Mouse (Mus musculus) CH12.LX (cell line): ENCODE results near the gene Zfp541. TPM values are rescaled to one million over a fixed set of nuclear protein-coding genes. Genes with fewer than 3 reads are reported as not detected.

Source experiments
- DNase-seq: peaks from one replicate; pipeline ENCODE4 v3.0.0-alpha.2; 2013; ENCODE audit errors: extremely low read depth
- H3K27ac ChIP-seq: 2 replicates; pipeline ENCODE4 v1.5.1; 2012; ENCODE audit warnings: low read depth, mild to moderate bottlenecking, control low read depth, moderate library complexity; ENCODE audit not compliant: insufficient read depth
- H3K27me3 ChIP-seq: replicated peaks from 2 replicates; pipeline ENCODE3; 2012; ENCODE audit warnings: inconsistent platforms
- H3K36me3 ChIP-seq, 2 experiments: replicated peaks in 1 of 2; 2 replicates each; pipeline versions ENCODE3 to v1.6.1; 2012; ENCODE audit warnings: inconsistent platforms in 1 of 2, low read length in 1 of 2, mild to moderate bottlenecking in 1 of 2, mixed read lengths in 1 of 2, moderate library complexity in 1 of 2; ENCODE audit not compliant: control insufficient read depth in 1 of 2, insufficient read depth in 1 of 2
- H3K4me1 ChIP-seq, 2 experiments: 2 replicates each; pipeline ENCODE4 v1.6.1; 2012; ENCODE audit warnings: inconsistent platforms in 1 of 2, moderate library complexity in 1 of 2; ENCODE audit not compliant: insufficient read depth in 2 of 2, control insufficient read depth in 1 of 2
- H3K4me2 ChIP-seq: 2 replicates; pipeline ENCODE4 v1.6.1; 2012; ENCODE audit warnings: low read depth, mild to moderate bottlenecking, control low read depth; ENCODE audit not compliant: poor library complexity, insufficient read depth, severe bottlenecking
- H3K4me3 ChIP-seq, 3 experiments: fragments of 150-350 bp in 1 of 3; sonication (generic) in 1 of 3; replicated peaks in 1 of 3; 2 replicates each; pipeline versions ENCODE3 to v1.5.1; 2011 to 2012; ENCODE audit warnings: low read depth in 2 of 3, low read length in 2 of 3, mild to moderate bottlenecking in 2 of 3, moderate library complexity in 2 of 3, control low read depth in 1 of 3, improper control_type of control experiment in 1 of 3, inconsistent platforms in 1 of 3, mixed read lengths in 1 of 3; ENCODE audit not compliant: poor library complexity in 1 of 3
- H3K79me2 ChIP-seq: replicated peaks from 2 replicates; pipeline ENCODE4 v1.6.1; 2012; ENCODE audit warnings: mild to moderate bottlenecking, moderate library complexity; ENCODE audit not compliant: control insufficient read depth, poor library complexity, insufficient read depth, severe bottlenecking; ENCODE audit errors: extremely low read depth
- H3K9ac ChIP-seq: 2 replicates; pipeline ENCODE4 v1.6.1; 2012; ENCODE audit warnings: low read depth, mild to moderate bottlenecking, control low read depth, moderate library complexity; ENCODE audit not compliant: insufficient read depth
- H3K9me3 ChIP-seq: replicated peaks from 2 replicates; pipeline ENCODE3; 2012; ENCODE audit warnings: low read length, inconsistent platforms, mixed read lengths
- CHD2 ChIP-seq: IDR thresholded peaks from 2 replicates; pipeline ENCODE4 v1.6.1; 2011; ENCODE audit warnings: low read length, improper control_type of control experiment
- E2F4 ChIP-seq: IDR thresholded peaks from 2 replicates; pipeline ENCODE4 v1.6.1; 2011; ENCODE audit warnings: low read depth, low read length, improper control_type of control experiment; ENCODE audit not compliant: insufficient replicate concordance
- ELF1 ChIP-seq: IDR thresholded peaks from 2 replicates; pipeline ENCODE4 v1.6.1; 2014; ENCODE audit warnings: low read depth, mild to moderate bottlenecking, inconsistent platforms, low read length, improper control_type of control experiment
- KAT2A ChIP-seq: IDR thresholded peaks from 2 replicates; pipeline ENCODE4 v1.6.1; 2012; ENCODE audit warnings: low read length, improper control_type of control experiment, inconsistent platforms; ENCODE audit not compliant: insufficient replicate concordance
- MAFK ChIP-seq: IDR thresholded peaks from 2 replicates; pipeline ENCODE4 v1.6.1; 2011; ENCODE audit warnings: low read length, improper control_type of control experiment; ENCODE audit not compliant: insufficient replicate concordance
- MXI1 ChIP-seq: IDR thresholded peaks from 2 replicates; pipeline ENCODE4 v1.6.1; 2011; ENCODE audit warnings: mild to moderate bottlenecking, low read depth, low read length, improper control_type of control experiment
- MYC ChIP-seq: IDR thresholded peaks from 2 replicates; pipeline ENCODE4 v1.6.1; 2011; ENCODE audit warnings: low read depth, mild to moderate bottlenecking, improper control_type of control experiment, low read length
- NELFE ChIP-seq: IDR thresholded peaks from 2 replicates; pipeline ENCODE4 v1.6.1; 2011; ENCODE audit warnings: low read depth, low read length, improper control_type of control experiment
- POLR2A ChIP-seq: IDR thresholded peaks from 2 replicates; pipeline ENCODE4 v1.6.1; 2011; ENCODE audit warnings: low read depth, mild to moderate bottlenecking, improper control_type of control experiment, low read length
- RAD21 ChIP-seq: IDR thresholded peaks from 2 replicates; pipeline ENCODE4 v1.6.1; 2011; ENCODE audit warnings: low read depth, mild to moderate bottlenecking, low read length, improper control_type of control experiment, moderate library complexity
- SMC3 ChIP-seq: IDR thresholded peaks from 2 replicates; pipeline ENCODE4 v1.6.1; 2011; ENCODE audit warnings: low read depth, low read length, improper control_type of control experiment
- USF1 ChIP-seq: IDR thresholded peaks from 2 replicates; pipeline ENCODE4 v1.6.1; 2014; ENCODE audit warnings: low read depth, mild to moderate bottlenecking, inconsistent platforms, low read length, improper control_type of control experiment
- ZKSCAN1 ChIP-seq: IDR thresholded peaks from 2 replicates; pipeline ENCODE4 v1.6.1; 2012; ENCODE audit warnings: low read depth, inconsistent platforms, low read length, improper control_type of control experiment, borderline replicate concordance
- ZMIZ1 ChIP-seq: IDR thresholded peaks from 2 replicates; pipeline ENCODE4 v1.6.1; 2012; ENCODE audit warnings: low read depth, mild to moderate bottlenecking, inconsistent platforms, low read length, improper control_type of control experiment
- dilution Hi-C: fragments of 300-500 bp; cut with MboI; formaldehyde crosslinking; loops from 2 replicates; pipeline ENCODE4 v1.14.3; 2020; ENCODE audit warnings: low sequenced_read_pairs; ENCODE audit not compliant: extremely low pct_unique_long_range_greater_than_20kb, extremely low pct_ligation_motif_present
- in situ Hi-C: fragments of 300-500 bp; cut with MboI; formaldehyde crosslinking; loops from 3 replicates; pipeline ENCODE4 v1.14.3; 2019; ENCODE audit warnings: low sequenced_read_pairs, low pct_ligation_motif_present, low pct_unique_long_range_greater_than_20kb, mixed read lengths
- polyA plus RNA-seq: library from polyadenylated mRNA; unstranded; fragments of >175 nt; gene quantifications from 2 replicates; pipeline ENCODE4 v1.2.1, GENCODE M21; 2012; ENCODE audit warnings: low read depth; ENCODE audit not compliant: insufficient read length
- total RNA-seq, 2 experiments: library from RNA; depleted of rRNA; stranded (reverse); fragments of 300-350 nt in 1 of 2; fragments of >200 nt in 1 of 2; gene quantifications; 2 replicates each; pipeline ENCODE4 v1.2.3; 2012 to 2014

Gene Zfp541
- total and polyA plus RNA-seq, 3 experiments: 0.08 to 0.12 TPM; not detected in 1

- Histone ChIP-seq H3K4me3 (peak overlapping the region; percentile 79 to 91 (median 79)), H3K27me3 (no peaks in the 10 kb centered on the region), H3K9me3 (no peaks in the 10 kb centered on the region), H3K4me2 (peak overlapping the region; percentile 80), H3K27ac (no peak overlapping the region; the same call in 1 of the 2 replicates), H3K4me1 (peaks cover 20 to 51% of the 10 kb centered on the region in 2 experiments), H3K79me2 (peaks cover 43% of the 10 kb centered on the region), H3K9ac (peak overlapping the region; percentile 79), H3K36me3 (no peaks in the 10 kb centered on the region)
- in situ Hi-C loops (loop anchor here (5.0 kb wide), 1 partner anchor 67 kb away; no protein-coding TSS in a partner anchor), dilution Hi-C loops (no loop called here)
- TF ChIP-seq RAD21 (no peak), MXI1 (peak; percentile 19; the same call in 1 of the 2 replicates)
- DNase-seq: no peak
These were observed 12.7 kb upstream of the Zfp541 start for GRCm38 (mm10) chr7:16048675-16049575.

GRCm38 (mm10) chr7:16049576-16049915 lies 12.1 kb upstream of the Zfp541 start:
- in situ Hi-C loops (loop anchor here (5.0 kb wide), 1 partner anchor 67 kb away; no protein-coding TSS in a partner anchor), dilution Hi-C loops (no loop called here)
- DNase-seq: peak; percentile 37
- Histone ChIP-seq H3K36me3 (no peaks in the 10 kb centered on the region), H3K27ac (0 out of 2 replicates have a peak overlapping the region, but pooled peaks have one; percentile 2), H3K79me2 (peaks cover 37% of the 10 kb centered on the region), H3K9me3 (no peaks in the 10 kb centered on the region), H3K27me3 (no peaks in the 10 kb centered on the region), H3K4me2 (peak overlapping the region; percentile 80), H3K4me1 (peaks cover 22 to 50% of the 10 kb centered on the region in 2 experiments), H3K9ac (peak overlapping the region; percentile 79), H3K4me3 (peak overlapping the region; percentile 79 to 91 (median 79))
- no peak for TF ChIP-seq E2F4
- no peak for TF ChIP-seq USF1
- no peak for TF ChIP-seq MYC
- no peak for TF ChIP-seq MAFK
- TF ChIP-seq ZKSCAN1: no peak
- no peak for TF ChIP-seq ELF1
- TF ChIP-seq NELFE: no peak
- TF ChIP-seq CHD2: no peak
- no peak for TF ChIP-seq POLR2A
- no peak for TF ChIP-seq ZMIZ1
- no peak for TF ChIP-seq KAT2A
- TF ChIP-seq SMC3: no peak
